Mouse (Mus musculus) kidney, embryonic 15.5 days (tissue): Measurements from ENCODE around the gene Kcnh5. TPM values are rescaled to one million over a fixed set of nuclear protein-coding genes. Genes with fewer than 3 reads are reported as not detected.

Experiments
- ATAC-seq: fragments of 200-750 bp; cut with Nextera tagmentation; replicated peaks from 2 replicates; pipeline ENCODE4 v1.8.0; 2017; ENCODE audit warnings: moderate TSS enrichment; ENCODE audit not compliant: low FRiP score
- H3K27ac ChIP-seq: fragments of 300-500 bp; sonication (generic); 2 replicates; pipeline ENCODE4 v1.5.1; 2015; ENCODE audit warnings: mild to moderate bottlenecking, inconsistent platforms
- H3K27me3 ChIP-seq: fragments of 300-500 bp; sonication (generic); 2 replicates; pipeline ENCODE4 v1.6.1; 2015; ENCODE audit warnings: inconsistent platforms
- H3K36me3 ChIP-seq: fragments of 300-500 bp; sonication (generic); 2 replicates; pipeline ENCODE4 v1.6.1; 2015; ENCODE audit warnings: inconsistent platforms
- H3K4me1 ChIP-seq: fragments of 300-500 bp; sonication (generic); 2 replicates; pipeline ENCODE4 v1.6.1; 2015; ENCODE audit warnings: inconsistent platforms
- H3K4me2 ChIP-seq: fragments of 300-500 bp; sonication (generic); 2 replicates; pipeline ENCODE4 v1.6.1; 2015; ENCODE audit warnings: moderate library complexity, mild to moderate bottlenecking, inconsistent platforms
- H3K4me3 ChIP-seq: fragments of 300-500 bp; sonication (generic); replicated peaks from 2 replicates; pipeline ENCODE4 v1.5.1; 2015; ENCODE audit warnings: mild to moderate bottlenecking, inconsistent platforms
- H3K9ac ChIP-seq: fragments of 300-500 bp; sonication (generic); 2 replicates; pipeline ENCODE4 v1.6.1; 2015; ENCODE audit warnings: mild to moderate bottlenecking, inconsistent platforms
- H3K9me3 ChIP-seq: fragments of 300-500 bp; sonication (generic); replicated peaks from 2 replicates; pipeline ENCODE4 v1.6.1; 2016; ENCODE audit warnings: inconsistent platforms
- WGBS: fragments of 180-500 bp; shearing (Covaris S2); methylation state at CpG from one replicate; pipeline ENCODE4 v1.1.7; 2015; ENCODE audit warnings: mixed read lengths; 5-methylcytosine and 5-hydroxymethylcytosine counted together
- polyA plus RNA-seq: library from polyadenylated mRNA; unstranded; fragments of >200 nt; fragmentation: Nextera tagmentation; extraction: Ambion mirVana; gene quantifications from 2 replicates; pipeline ENCODE4 v1.2.1, GENCODE M21; 2015

Gene Kcnh5
- polyA plus RNA-seq, 1 experiment from 2014 or later = 0.42 TPM

- Histone ChIP-seq H3K36me3 (no peaks in the 10 kb centered on the region), H3K4me3 (no peak overlapping the region), H3K9ac (no peak overlapping the region), H3K27me3 (no peaks in the 10 kb centered on the region), H3K9me3 (no peaks in the 10 kb centered on the region), H3K4me1 (no peaks in the 10 kb centered on the region), H3K27ac (no peak overlapping the region), H3K4me2 (no peak overlapping the region)
- ATAC-seq = peak; percentile 82
- 36% methylated on average over 5 of the region's 5 CpGs for WGBS
Observed at GRCm38 (mm10) chr12:75077175-75077574, 100.0 kb downstream of the Kcnh5 start.

DNA sequence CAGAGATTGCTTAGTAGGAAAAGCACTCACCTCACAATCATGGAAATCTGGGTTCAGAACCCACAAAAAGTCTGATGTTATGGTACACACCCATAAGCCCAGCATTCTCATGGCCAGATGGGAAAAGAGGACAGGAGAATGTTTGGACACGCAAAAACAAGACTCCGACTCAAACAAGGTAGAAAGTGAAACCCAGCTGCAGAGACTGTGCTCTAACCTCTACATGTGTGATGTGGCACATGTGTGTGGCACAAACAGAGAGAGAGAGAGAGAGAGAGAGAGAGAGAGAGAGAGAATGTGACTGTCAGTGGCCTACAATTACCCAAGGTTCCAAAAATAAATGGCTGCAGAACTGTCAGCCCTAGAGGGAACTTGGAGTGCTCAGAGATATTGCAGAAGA, 106.1 kb downstream of the Kcnh5 start:
- 94% methylated on average over 2 of the region's 2 CpGs for WGBS

GRCm38 (mm10) chr12:75062571-75062970, 114.6 kb downstream of the Kcnh5 start:
- no peaks in the 10 kb centered on the region for H3K4me1 ChIP-seq
- no peaks in the 10 kb centered on the region for H3K27me3 ChIP-seq
- no peak for ATAC-seq
- no peak overlapping the region for H3K27ac ChIP-seq
- no peak overlapping the region for H3K9ac ChIP-seq
- no peaks in the 10 kb centered on the region for H3K9me3 ChIP-seq
- no peak overlapping the region for H3K4me3 ChIP-seq
- no peaks in the 10 kb centered on the region for H3K36me3 ChIP-seq
- H3K4me2 ChIP-seq = no peak overlapping the region

More for the DNA sequence above, 106.1 kb downstream of the Kcnh5 start:
- Histone ChIP-seq H3K36me3 (no peaks in the 10 kb centered on the region), H3K4me2 (no peak overlapping the region), H3K9ac (no peak overlapping the region), H3K27me3 (no peaks in the 10 kb centered on the region), H3K9me3 (no peaks in the 10 kb centered on the region), H3K27ac (no peak overlapping the region), H3K4me3 (no peak overlapping the region), H3K4me1 (no peaks in the 10 kb centered on the region)
- ATAC-seq = no peak

GRCm38 (mm10) chr12:75061731-75062130, 115.4 kb downstream of the Kcnh5 start:
- Histone ChIP-seq H3K4me1 (no peaks in the 10 kb centered on the region), H3K9ac (no peak overlapping the region), H3K36me3 (no peaks in the 10 kb centered on the region), H3K9me3 (no peaks in the 10 kb centered on the region), H3K4me3 (no peak overlapping the region), H3K27ac (no peak overlapping the region), H3K4me2 (no peak overlapping the region), H3K27me3 (no peaks in the 10 kb centered on the region)
- no peak for ATAC-seq
- WGBS = 69% methylated on average over 4 of the region's 4 CpGs

DNA sequence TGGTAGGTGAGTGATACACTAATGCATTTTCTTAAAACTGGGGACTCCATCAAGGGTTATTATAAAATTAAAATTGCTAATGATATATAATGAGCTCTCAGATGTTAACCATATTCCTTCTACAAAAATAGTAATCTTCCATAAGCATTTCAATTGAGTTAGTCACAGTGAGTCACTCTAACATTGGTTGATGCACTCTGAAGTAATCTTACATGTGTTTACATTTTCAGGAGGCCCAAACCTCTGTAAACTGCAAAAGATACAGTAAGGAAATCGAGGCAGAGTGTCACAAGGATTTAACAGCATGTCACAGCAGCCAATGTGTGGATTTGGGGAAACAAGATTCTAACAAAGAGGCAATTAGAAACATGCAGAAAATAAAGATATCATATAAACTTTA, 123.4 kb downstream of the Kcnh5 start:
- H3K36me3 ChIP-seq = no peaks in the 10 kb centered on the region
- WGBS = 72% methylated on average over 1 of the region's 1 CpGs
- H3K4me1 ChIP-seq = no peaks in the 10 kb centered on the region

DNA sequence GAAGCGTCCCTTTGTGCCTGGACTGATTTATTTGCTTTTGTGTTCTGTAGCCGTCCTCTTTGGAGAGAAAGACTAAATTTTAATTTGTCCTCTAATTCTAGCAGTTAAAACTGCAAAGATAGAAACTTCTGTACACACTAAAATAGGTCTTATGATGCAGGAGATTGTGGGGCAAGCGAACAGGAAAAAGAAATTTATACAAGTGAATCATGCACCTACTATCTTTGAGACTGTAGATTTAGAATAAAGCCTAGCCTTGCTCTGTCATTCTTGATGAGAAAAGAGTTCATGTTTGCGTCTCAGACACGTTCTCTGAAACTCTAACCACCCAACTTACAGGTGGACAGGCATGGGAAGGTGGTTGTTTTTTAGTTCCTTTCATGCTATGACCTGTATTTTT, 140.4 kb downstream of the Kcnh5 start:
- Histone ChIP-seq H3K27me3 (no peaks in the 10 kb centered on the region), H3K4me2 (no peak overlapping the region), H3K9me3 (no peaks in the 10 kb centered on the region), H3K27ac (no peak overlapping the region), H3K4me1 (no peaks in the 10 kb centered on the region), H3K36me3 (no peaks in the 10 kb centered on the region), H3K4me3 (no peak overlapping the region), H3K9ac (no peak overlapping the region)
- ATAC-seq = no peak
- 77% methylated on average over 5 of the region's 5 CpGs for WGBS

More for the DNA sequence above, 123.4 kb downstream of the Kcnh5 start:
- ATAC-seq = no peak
- Histone ChIP-seq H3K9me3 (no peaks in the 10 kb centered on the region), H3K27me3 (no peaks in the 10 kb centered on the region), H3K4me2 (no peak overlapping the region), H3K9ac (no peak overlapping the region), H3K27ac (no peak overlapping the region), H3K4me3 (no peak overlapping the region)

DNA sequence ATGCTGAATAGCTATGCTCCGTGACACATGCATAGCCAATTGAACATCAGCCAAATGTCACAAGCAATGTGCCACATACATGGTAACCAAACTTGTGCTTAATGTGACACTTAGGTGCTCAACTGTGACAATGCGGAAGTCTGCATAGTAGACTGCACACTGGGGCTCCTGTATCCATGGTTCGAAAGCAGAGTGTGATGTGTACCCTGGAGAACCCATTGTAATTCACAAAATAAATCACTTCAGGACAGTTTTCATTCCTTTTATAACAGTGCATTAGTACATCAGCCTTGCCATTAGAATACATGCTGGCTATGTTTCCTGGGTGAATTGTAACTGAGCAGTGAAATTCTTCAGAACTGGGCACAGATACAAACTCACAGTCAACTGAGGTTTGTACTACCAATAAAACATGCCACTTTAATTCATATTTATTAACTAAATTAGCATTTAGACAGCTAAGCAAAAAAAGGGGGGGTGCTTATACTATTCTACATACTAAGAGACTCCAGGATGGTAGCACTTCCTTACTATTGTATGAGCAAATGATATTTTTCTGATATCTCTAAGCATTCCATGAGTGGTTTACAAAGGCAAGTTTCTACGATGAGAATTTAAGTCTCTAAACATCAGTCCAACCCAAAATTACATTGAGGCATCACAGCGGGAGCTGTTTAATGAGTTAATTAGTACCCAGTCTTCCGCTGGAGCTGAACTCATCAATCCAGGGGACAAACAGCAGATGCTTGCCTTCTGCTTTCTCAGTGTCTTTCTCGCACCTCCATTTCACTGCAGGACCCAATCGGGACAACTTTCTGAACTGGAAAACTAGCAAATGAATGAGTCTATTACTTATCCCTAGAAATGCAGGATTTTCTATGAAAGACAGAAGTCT, 144.9 kb downstream of the Kcnh5 start:
- H3K4me2 ChIP-seq = no peak overlapping the region
- no peak overlapping the region for H3K27ac ChIP-seq
- H3K27me3 ChIP-seq = no peaks in the 10 kb centered on the region
- H3K36me3 ChIP-seq = no peaks in the 10 kb centered on the region
- 82% methylated on average over 8 of the region's 8 CpGs for WGBS
- H3K9me3 ChIP-seq = no peaks in the 10 kb centered on the region
- no peak overlapping the region for H3K9ac ChIP-seq
- H3K4me1 ChIP-seq = no peaks in the 10 kb centered on the region
- no peak for ATAC-seq
- no peak overlapping the region for H3K4me3 ChIP-seq

DNA sequence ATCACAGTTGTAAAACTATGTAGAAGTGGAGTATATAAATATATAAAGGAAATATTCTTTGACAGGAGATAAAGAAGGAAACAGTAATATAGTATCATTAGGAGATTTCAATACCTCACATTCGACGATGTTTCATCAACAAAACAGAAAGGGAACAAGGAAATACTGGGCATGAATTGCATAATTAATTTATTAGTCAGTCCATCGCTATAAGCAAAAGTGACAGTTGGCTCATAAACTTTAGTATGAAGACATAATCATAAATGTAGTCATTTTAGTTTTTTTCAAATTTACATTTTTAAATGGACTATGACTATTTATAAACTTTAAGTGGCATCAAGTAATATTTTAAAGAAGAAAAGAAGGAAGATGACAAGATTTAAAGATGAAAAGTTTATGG, 205.9 kb downstream of the Kcnh5 start:
- Histone ChIP-seq H3K27me3 (no peaks in the 10 kb centered on the region), H3K4me2 (no peak overlapping the region), H3K27ac (no peak overlapping the region), H3K9me3 (no peaks in the 10 kb centered on the region), H3K4me3 (no peak overlapping the region), H3K9ac (no peak overlapping the region), H3K4me1 (no peaks in the 10 kb centered on the region), H3K36me3 (no peaks in the 10 kb centered on the region)
- no peak for ATAC-seq
- WGBS = 90% methylated on average over 3 of the region's 3 CpGs

DNA sequence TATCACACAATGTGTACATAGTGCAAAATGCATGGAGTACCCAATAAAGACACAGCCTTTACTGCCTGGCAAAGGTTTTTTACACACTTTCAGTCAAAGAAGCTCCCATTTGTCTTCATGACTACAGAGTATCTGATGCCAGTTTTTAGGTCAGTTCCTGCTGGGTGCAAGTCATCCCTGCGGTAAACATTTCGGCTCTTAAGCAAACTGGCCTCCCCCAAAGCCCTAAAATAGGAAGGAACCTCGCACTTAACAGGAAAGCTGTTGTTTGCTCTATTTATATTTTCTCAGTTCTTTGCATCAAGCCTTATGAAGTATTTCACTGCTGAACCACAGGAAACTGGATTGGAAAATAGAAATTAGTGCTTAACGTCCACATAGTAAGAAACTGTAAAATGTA, 207.7 kb downstream of the Kcnh5 start:
- H3K9me3 ChIP-seq = no peaks in the 10 kb centered on the region
- H3K4me3 ChIP-seq = no peak overlapping the region
- no peak for ATAC-seq
- no peak overlapping the region for H3K27ac ChIP-seq
- no peaks in the 10 kb centered on the region for H3K36me3 ChIP-seq
- no peak overlapping the region for H3K4me2 ChIP-seq
- 62% methylated on average over 4 of the region's 4 CpGs for WGBS
- no peak overlapping the region for H3K9ac ChIP-seq
- H3K4me1 ChIP-seq = no peaks in the 10 kb centered on the region
- no peaks in the 10 kb centered on the region for H3K27me3 ChIP-seq

DNA sequence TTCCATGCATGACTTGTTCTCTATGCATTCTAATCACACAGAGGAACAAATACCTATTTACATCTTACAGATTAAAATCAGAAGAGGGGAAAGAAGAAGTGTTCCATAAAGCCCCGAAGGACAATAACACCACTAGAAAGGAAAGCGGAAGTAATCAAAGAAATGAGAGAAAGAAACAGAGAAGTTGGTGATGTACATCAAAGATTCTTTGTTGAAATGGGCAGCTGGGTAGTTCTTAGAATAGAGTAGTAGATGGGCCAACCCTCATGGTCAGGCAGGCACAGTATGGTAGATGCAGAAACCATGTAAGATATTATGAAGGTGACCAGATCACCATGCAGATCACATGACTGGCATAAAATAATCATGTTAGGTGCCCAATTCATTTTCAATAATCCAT, 210.9 kb downstream of the Kcnh5 start:
- no peak overlapping the region for H3K4me2 ChIP-seq
- no peaks in the 10 kb centered on the region for H3K9me3 ChIP-seq
- no peak overlapping the region for H3K27ac ChIP-seq
- no peak overlapping the region for H3K4me3 ChIP-seq
- H3K9ac ChIP-seq = no peak overlapping the region
- ATAC-seq = no peak
- no peaks in the 10 kb centered on the region for H3K4me1 ChIP-seq
- H3K36me3 ChIP-seq = no peaks in the 10 kb centered on the region
- WGBS = 87% methylated on average over 2 of the region's 2 CpGs
- H3K27me3 ChIP-seq = no peaks in the 10 kb centered on the region

DNA sequence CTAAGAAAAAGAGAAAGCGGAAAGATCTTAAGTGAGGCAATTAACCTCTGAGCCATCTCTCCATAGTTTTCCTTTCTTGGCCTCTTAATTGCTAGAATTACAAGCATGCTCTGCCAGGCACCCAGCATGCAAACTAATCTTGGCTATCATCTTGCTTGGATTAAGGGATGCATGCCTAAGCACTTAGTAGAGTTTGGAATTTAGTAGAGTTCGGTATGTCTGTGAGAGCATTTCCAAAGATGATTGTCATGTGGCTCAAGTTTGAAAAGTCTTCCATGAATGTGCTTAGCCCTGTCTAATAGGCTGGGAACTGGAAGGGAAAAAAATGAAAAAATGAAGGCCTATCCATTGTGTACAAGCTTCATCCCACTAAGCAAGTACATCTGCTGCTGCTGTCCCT, 224.5 kb downstream of the Kcnh5 start:
- Histone ChIP-seq H3K9me3 (no peaks in the 10 kb centered on the region), H3K4me3 (no peak overlapping the region), H3K36me3 (no peaks in the 10 kb centered on the region), H3K4me1 (no peaks in the 10 kb centered on the region), H3K27ac (no peak overlapping the region), H3K4me2 (no peak overlapping the region), H3K27me3 (no peaks in the 10 kb centered on the region), H3K9ac (no peak overlapping the region)
- 83% methylated on average over 2 of the region's 2 CpGs for WGBS
- no peak for ATAC-seq

DNA sequence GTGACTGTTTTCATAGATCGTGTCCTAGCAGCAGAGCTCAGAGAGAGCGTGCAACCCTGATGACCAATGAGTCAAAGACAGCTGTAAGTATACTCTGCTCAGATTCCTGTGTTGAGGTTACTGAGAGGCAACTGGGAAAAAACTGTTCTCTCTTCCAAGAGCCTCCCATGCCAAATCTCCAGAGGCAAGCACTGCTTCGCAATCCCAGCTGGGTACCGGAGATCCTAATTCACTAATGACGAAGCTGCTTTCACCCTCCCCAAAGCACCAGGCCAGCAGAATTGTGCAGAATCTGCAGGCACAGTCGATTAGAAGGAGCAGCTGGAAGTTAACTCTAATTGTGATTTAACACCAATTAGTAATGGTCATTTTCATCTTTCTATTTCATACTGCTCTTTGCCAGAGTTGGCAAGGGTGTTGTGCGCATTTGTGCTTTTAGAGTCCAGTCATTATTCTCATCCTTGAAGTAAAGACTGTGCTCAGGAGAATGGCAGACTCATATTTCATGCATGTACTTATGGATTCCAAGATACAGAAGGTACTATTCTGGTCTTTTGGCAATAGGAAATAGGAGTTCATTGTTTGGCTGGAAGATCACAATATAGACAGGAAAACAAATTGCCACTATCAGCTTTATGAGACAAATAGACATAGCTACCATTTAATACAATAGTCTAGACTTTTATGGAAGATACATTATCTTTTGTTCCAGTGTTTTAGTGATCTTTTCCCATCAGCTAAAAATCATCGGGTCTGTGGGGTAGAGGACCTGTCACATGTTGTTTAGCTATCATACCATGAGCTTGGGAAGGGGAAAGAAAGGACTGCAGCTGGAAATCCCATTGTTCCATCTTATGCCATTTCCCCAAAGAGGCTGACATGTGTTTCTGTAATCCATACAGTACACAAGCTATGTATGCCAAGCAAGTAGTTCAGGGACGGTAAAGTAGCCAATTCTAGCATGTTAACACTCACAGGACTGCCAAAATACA, 225.7 kb downstream of the Kcnh5 start:
- Histone ChIP-seq H3K27me3 (no peaks in the 10 kb centered on the region), H3K36me3 (no peaks in the 10 kb centered on the region), H3K4me2 (no peak overlapping the region), H3K4me1 (no peaks in the 10 kb centered on the region), H3K9ac (no peak overlapping the region), H3K27ac (no peak overlapping the region), H3K4me3 (no peak overlapping the region), H3K9me3 (no peaks in the 10 kb centered on the region)
- no peak for ATAC-seq
- 84% methylated on average over 9 of the region's 9 CpGs for WGBS
